ENCODE assay signal across 39 mouse cellular contexts in the genomic region with DNA sequence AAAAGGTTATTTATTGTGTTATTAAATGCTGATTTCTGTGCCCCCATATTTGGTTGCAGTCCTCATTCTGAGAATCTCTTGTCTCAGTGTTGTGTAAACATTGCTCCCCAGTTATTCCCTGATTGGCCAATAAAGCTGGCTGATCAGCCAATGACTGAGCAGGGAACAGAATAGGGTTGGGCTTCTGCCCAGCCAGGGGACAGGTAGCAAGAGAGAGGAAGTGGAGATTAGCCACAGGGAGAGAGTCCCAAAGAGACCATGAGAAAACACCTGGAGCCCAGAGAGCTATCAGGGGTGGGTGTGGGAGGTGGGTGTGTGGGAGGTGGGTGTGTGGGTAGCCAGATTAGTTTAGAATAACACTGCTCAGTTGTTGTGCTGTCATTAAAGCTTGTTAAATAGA. TPM values are rescaled to one million over a fixed set of nuclear protein-coding genes. Genes with fewer than 3 reads are reported as not detected.
A peak's percentile ranks its signal among the peaks of the same experiment; 100 is the strongest.
DNase-seq lines count a peak whose midpoint lies in the region; ATAC-seq and TF ChIP-seq lines count a peak whose summit lies in the region.
"Had no signal": no experiment of that assay in that cellular context is flagged by ENCODE, and none has a peak within 500 bp of the region (broad histone marks: within the 10 kb centered on the region; RNA-seq: fewer than 3 reads in every experiment).

No protein-coding gene starts in this region.

- H3K36me3 ChIP-seq in liver, adult 2 months (ENCODE audit: control insufficient read depth, insufficient read depth, low read length): no peaks in the 10 kb centered on the region
- H3K36me3 ChIP-seq in liver, postnatal 0 days (replicated peaks; ENCODE audit: insufficient read depth, low read length): no peaks in the 10 kb centered on the region
- H3K36me3 ChIP-seq: embryonic facial prominence, embryonic 15.5 days; forebrain, embryonic 12.5 days; heart, embryonic 13.5 days; hindbrain, embryonic 10.5 days; hindbrain, embryonic 15.5 days; liver, embryonic 15.5 days; midbrain, embryonic 12.5 days; neural tube, embryonic 12.5 days had no signal

- H3K79me2 ChIP-seq in liver, adult 2 months (ENCODE audit: control insufficient read depth, insufficient read depth, low read length): no peaks in the 10 kb centered on the region

- peak; percentile 13 for DNase-seq in kidney, adult 9 months
- no peak for DNase-seq in kidney, postnatal 4 days
- peak; percentile 4 for DNase-seq in A20 (ENCODE audit: low read depth, low spot score)
- DNase-seq in liver, adult 2 months (ENCODE audit: extremely low read depth, low read depth, low spot score): peak; percentile 31
- no peak for DNase-seq in liver, postnatal 0 days
- no peak for DNase-seq in right cerebral cortex, postnatal 25 days
- no peak for DNase-seq in left cerebral cortex, adult 11 months (ENCODE audit: low spot score)
- DNase-seq: adrenal gland, adult 8-10 months; cerebellum, postnatal 10 days; forebrain, postnatal 0 days; heart, postnatal 10 days; kidney, adult 8-10 months; layer of hippocampus, postnatal 36 days; lung, postnatal 36 days; thymus, postnatal 25 days had no signal

- no peaks in the 10 kb centered on the region for H3K4me1 ChIP-seq in liver, adult 2 months (ENCODE audit: control insufficient read depth, insufficient read depth, low read length)
- H3K4me1 ChIP-seq in liver, postnatal 0 days (ENCODE audit: insufficient read depth): no peaks in the 10 kb centered on the region
- H3K4me1 ChIP-seq: embryonic facial prominence, embryonic 15.5 days; forebrain, embryonic 12.5 days; hindbrain, embryonic 10.5 days; hindbrain, embryonic 15.5 days; midbrain, embryonic 12.5 days; neural tube, embryonic 12.5 days had no signal

- no peaks in the 10 kb centered on the region for H3K9me3 ChIP-seq in liver, postnatal 0 days (ENCODE audit: low read length)
- H3K9me3 ChIP-seq: embryonic facial prominence, embryonic 15.5 days; forebrain, embryonic 12.5 days; heart, embryonic 13.5 days; hindbrain, embryonic 10.5 days; hindbrain, embryonic 15.5 days; liver, embryonic 15.5 days; megakaryocyte, embryonic 14.5 days; midbrain, embryonic 12.5 days; neural tube, embryonic 12.5 days had no signal

- H3K9ac ChIP-seq in liver, adult 2 months (ENCODE audit: low read depth, low read length): no peak overlapping the region
- no peak overlapping the region for H3K9ac ChIP-seq in liver, postnatal 0 days (replicated peaks)
- H3K9ac ChIP-seq: embryonic facial prominence, embryonic 15.5 days; forebrain, embryonic 12.5 days; forebrain, postnatal 0 days; heart, embryonic 13.5 days; hindbrain, embryonic 15.5 days; liver, embryonic 15.5 days; midbrain, embryonic 12.5 days; neural tube, embryonic 12.5 days had no signal

- TF ChIP-seq POLR2A in liver, adult 2 months (IDR thresholded peaks at IDR 0.05; ENCODE audit: extremely low read depth, insufficient read depth, low read length): no peak

- H3K4me2 ChIP-seq in liver, postnatal 0 days (ENCODE audit: low read depth, low read length): no peak overlapping the region
- H3K4me2 ChIP-seq: embryonic facial prominence, embryonic 15.5 days; forebrain, embryonic 12.5 days; heart, embryonic 13.5 days; hindbrain, embryonic 15.5 days; liver, embryonic 15.5 days; midbrain, embryonic 12.5 days; neural tube, embryonic 12.5 days had no signal

- H3K27me3 ChIP-seq in liver, adult 2 months (ENCODE audit: control insufficient read depth, insufficient read depth, low read length): no peaks in the 10 kb centered on the region
- no peaks in the 10 kb centered on the region for H3K27me3 ChIP-seq in liver, postnatal 0 days (ENCODE audit: insufficient read depth, low read length)
- H3K27me3 ChIP-seq: embryonic facial prominence, embryonic 15.5 days; hindbrain, embryonic 15.5 days; midbrain, embryonic 12.5 days; neural tube, embryonic 12.5 days had no signal

- no peak for TF ChIP-seq CTCF in liver, adult 2 months (IDR thresholded peaks at IDR 0.05; ENCODE audit: low read depth, low read length)
- TF ChIP-seq CTCF in liver, postnatal 0 days (IDR thresholded peaks at IDR 0.05; ENCODE audit: low read depth): no peak

- no peak overlapping the region for H3K27ac ChIP-seq in liver, adult 2 months (replicated peaks; ENCODE audit: insufficient read depth, low read depth, low read length)
- H3K27ac ChIP-seq in liver, postnatal 0 days (ENCODE audit: low read depth): no peak overlapping the region
- H3K27ac ChIP-seq: embryonic facial prominence, embryonic 15.5 days; forebrain, embryonic 12.5 days; heart, embryonic 13.5 days; hindbrain, embryonic 10.5 days; hindbrain, embryonic 15.5 days; liver, embryonic 15.5 days; midbrain, embryonic 12.5 days; neural tube, embryonic 12.5 days had no signal

- TF ChIP-seq EP300 in liver, postnatal 0 days (IDR thresholded peaks at IDR 0.05; ENCODE audit: low read depth): no peak

- peak; percentile 48 for ATAC-seq in liver, postnatal 0 days
- ATAC-seq: forebrain, postnatal 0 days had no signal

- no peak overlapping the region for H3K4me3 ChIP-seq in liver, adult 2 months (ENCODE audit: insufficient read depth, low read depth, low read length)
- no peak overlapping the region for H3K4me3 ChIP-seq in liver, postnatal 0 days (ENCODE audit: low read depth, low read length)
- H3K4me3 ChIP-seq: embryonic facial prominence, embryonic 15.5 days; forebrain, embryonic 12.5 days; heart, embryonic 13.5 days; hindbrain, embryonic 10.5 days; hindbrain, embryonic 15.5 days; liver, embryonic 15.5 days; megakaryocyte, embryonic 14.5 days; midbrain, embryonic 12.5 days; myocyte; neural tube, embryonic 12.5 days had no signal

RNA-seq across cellular contexts. Expression of gene Tgm7, which starts 3.7 kb away (rescaled TPM):
- 0.09 TPM in 1 of 2 replicates, not detected in the other for total RNA-seq in liver, adult 2 months (2014; rRNA removed)
- polyA plus RNA-seq in liver, adult 2 months (2012; rRNA removed): 0.05 TPM in 1 of 2 replicates, not detected in the other
- not detected in 2 replicates for polyA plus RNA-seq in liver, postnatal 0 days (2015; fragmentation: Nextera tagmentation; extraction: Ambion mirVana)
- total RNA-seq: CH12.LX; common myeloid progenitor, adult 5-6 weeks; ES-E14; forebrain, postnatal 0 days; gastrocnemius, adult 8-10 months; gastrocnemius, postnatal 4 days; heart, adult 8-10 months; heart, postnatal 10 days; midbrain, postnatal 0 days had no signal
- polyA plus RNA-seq: C2C12; embryonic facial prominence, embryonic 15.5 days; forebrain, embryonic 12.5 days; forebrain, postnatal 0 days; heart, embryonic 13.5 days; hindbrain, embryonic 10.5 days; hindbrain, embryonic 15.5 days; large intestine, adult 2 months; limb, embryonic 11.5 days; liver, embryonic 15.5 days; lung, embryonic 16.5 days; midbrain, embryonic 12.5 days; midbrain, postnatal 0 days; myocyte; neural tube, embryonic 12.5 days; small intestine, adult 2 months; stomach, embryonic 14.5 days had no signal

RNA-seq across cellular contexts. Expression of gene Tgm5, which starts 20.3 kb away (rescaled TPM):
- total RNA-seq in liver, adult 2 months (2014; rRNA removed): not detected in 2 replicates
- polyA plus RNA-seq in liver, adult 2 months (2012; rRNA removed): not detected in 2 replicates
- not detected in 2 replicates for polyA plus RNA-seq in liver, postnatal 0 days (2015; fragmentation: Nextera tagmentation; extraction: Ambion mirVana)
- total RNA-seq: CH12.LX; common myeloid progenitor, adult 5-6 weeks; ES-E14; forebrain, postnatal 0 days; heart, adult 8-10 months; heart, postnatal 10 days; layer of hippocampus, postnatal 36 days; left cerebral cortex, postnatal 14 days had no signal
- polyA plus RNA-seq: forebrain, embryonic 12.5 days; hindbrain, embryonic 10.5 days; hindbrain, embryonic 15.5 days; limb, embryonic 11.5 days; liver, embryonic 15.5 days; midbrain, embryonic 12.5 days had no signal

RNA-seq across cellular contexts. Expression of gene Adal, which starts 34.3 kb away (rescaled TPM):
- total RNA-seq in liver, adult 2 months (2014; rRNA removed): 10.0 and 12.6 TPM in 2 replicates
- polyA plus RNA-seq in liver, adult 2 months (2012; rRNA removed): 7.1 and 8.0 TPM in 2 replicates
- 5.5 and 7.3 TPM in 2 replicates for polyA plus RNA-seq in liver, postnatal 0 days (2015; fragmentation: Nextera tagmentation; extraction: Ambion mirVana)

RNA-seq across cellular contexts. Expression of gene Lcmt2, which starts 34.5 kb away (rescaled TPM):
- total RNA-seq in liver, adult 2 months (2014; rRNA removed): 5.2 and 6.5 TPM in 2 replicates
- 9.1 and 9.9 TPM in 2 replicates for polyA plus RNA-seq in liver, adult 2 months (2012; rRNA removed)
- polyA plus RNA-seq in liver, postnatal 0 days (2015; fragmentation: Nextera tagmentation; extraction: Ambion mirVana): 10.0 and 10.2 TPM in 2 replicates

Comparison
In these comparisons a context has a peak if more than half of its experiments do, and no peak if none do; other contexts are left out.
1. DNase-seq: peak in kidney, adult 9 months (single experiment), A20 (single experiment) and liver, adult 2 months (single experiment); none in kidney, postnatal 4 days (0 of 2), liver, postnatal 0 days (single experiment), right cerebral cortex, postnatal 25 days (single experiment) and left cerebral cortex, adult 11 months (single experiment).